Mouse (Mus musculus) common myeloid progenitor, adult 5-6 weeks (primary cell): ENCODE data around the gene Olfr611. TPM values are rescaled to one million over a fixed set of nuclear protein-coding genes. Genes with fewer than 3 reads are reported as not detected.
"Not testable (repeated sequence)": the region's sequence is repeated elsewhere in the genome, so short reads cannot be mapped to it uniquely, and the experiment has no call there.

Source experiments
- ATAC-seq: replicated peaks from 2 replicates; pipeline ENCODE4 v1.8.0; 2016; ENCODE audit warnings: low read depth, mild to moderate bottlenecking, moderate TSS enrichment, inconsistent platforms; ENCODE audit not compliant: poor library complexity, severe bottlenecking
- total RNA-seq: library from RNA; stranded (forward); fragments of 200-1000, 187-1606 nt; gene quantifications from 2 replicates; pipeline ENCODE4 v1.2.3, GENCODE M21; 2017

Olfr611 gene
- total RNA-seq = not detected in 2 replicates

- ATAC-seq = not testable (repeated sequence)
Measured at GRCm38 (mm10) chr7:103520746-103521145, at the start of gene Olfr611. Gene Olfr611 (minus strand): TSS chr7:103520846.

- no peak for ATAC-seq
Measured at GRCm38 (mm10) chr7:103569043-103569442, 48.4 kb upstream of the Olfr611 start, which contains the start of gene Olfr616. Gene Olfr616 (minus strand): TSS chr7:103569143.

GRCm38 (mm10) chr7:103555779-103556178, 35.1 kb upstream of the Olfr611 start, which contains the start of gene Olfr615:
Gene Olfr615 (plus strand): TSS chr7:103556079.
- no peak for ATAC-seq

- no peak for ATAC-seq
Measured at GRCm38 (mm10) chr7:103547774-103548173, 27.1 kb upstream of the Olfr611 start, which contains the start of gene Olfr613. Gene Olfr613 (plus strand): TSS chr7:103548074.

GRCm38 (mm10) chr7:103542617-103543016, 22.0 kb upstream of the Olfr611 start, which contains the start of gene Olfr612:
Gene Olfr612 (minus strand): TSS chr7:103542717.
- ATAC-seq = not testable (repeated sequence)

- ATAC-seq = no peak
Measured at GRCm38 (mm10) chr7:103512022-103512421, 8.6 kb downstream of the Olfr611 start, which contains the start of gene Olfr610. Gene Olfr610 (minus strand): TSS chr7:103512122.

GRCm38 (mm10) chr7:103497962-103498361, 22.7 kb downstream of the Olfr611 start, which contains the start of gene Olfr609:
Gene Olfr609 (minus strand): TSS chr7:103498062.
- no peak for ATAC-seq

GRCm38 (mm10) chr7:103477106-103477505, 43.5 kb downstream of the Olfr611 start:
- not testable (repeated sequence) for ATAC-seq

GRCm38 (mm10) chr7:103469577-103469976, 51.1 kb downstream of the Olfr611 start, which contains the start of gene Olfr608:
Gene Olfr608 (plus strand): TSS chr7:103469877.
- no peak for ATAC-seq

Other genes starting within 250 kb of the Olfr611 start
- not detected in 2 replicates for gene Olfr596, start 215.2 kb downstream of the Olfr611 start, total RNA-seq
- not detected in 2 replicates for gene Olfr597, start 204.5 kb downstream of the Olfr611 start, total RNA-seq
- not detected in 2 replicates for gene Olfr598, start 197.3 kb downstream of the Olfr611 start, total RNA-seq
- not detected in 2 replicates for gene Olfr599, start 184.9 kb downstream of the Olfr611 start, total RNA-seq
- gene Olfr600, start 171.2 kb downstream of the Olfr611 start, total RNA-seq = not detected in 2 replicates
- not detected in 2 replicates for gene Olfr601, start 158.2 kb downstream of the Olfr611 start, total RNA-seq
- not detected in 2 replicates for gene Olfr603, start 134.7 kb downstream of the Olfr611 start, total RNA-seq
- gene Usp17lc, start 105.8 kb downstream of the Olfr611 start, total RNA-seq = not detected in 2 replicates
- not detected in 2 replicates for gene Olfr605, start 75.4 kb downstream of the Olfr611 start, total RNA-seq
- gene Olfr606, start 71.8 kb downstream of the Olfr611 start, total RNA-seq = not detected in 2 replicates
- gene Olfr607, start 56.7 kb downstream of the Olfr611 start, total RNA-seq = not detected in 2 replicates
- gene Olfr608, start 51.0 kb downstream of the Olfr611 start, total RNA-seq = not detected in 2 replicates
- gene Olfr609, start 22.8 kb downstream of the Olfr611 start, total RNA-seq = not detected in 2 replicates
- not detected in 2 replicates for gene Olfr610, start 8.7 kb downstream of the Olfr611 start, total RNA-seq
- not detected in 2 replicates for gene Olfr612, start 21.9 kb upstream of the Olfr611 start, total RNA-seq
- gene Olfr613, start 27.2 kb upstream of the Olfr611 start, total RNA-seq = not detected in 2 replicates
- gene Olfr615, start 35.2 kb upstream of the Olfr611 start, total RNA-seq = not detected in 2 replicates
- not detected in 2 replicates for gene Olfr616, start 48.3 kb upstream of the Olfr611 start, total RNA-seq
- not detected in 2 replicates for gene Olfr617, start 52.2 kb upstream of the Olfr611 start, total RNA-seq
- not detected in 2 replicates for gene Olfr618, start 69.3 kb upstream of the Olfr611 start, total RNA-seq
- not detected in 2 replicates for gene Olfr619, start 79.7 kb upstream of the Olfr611 start, total RNA-seq
- not detected in 2 replicates for gene Olfr620, start 91.7 kb upstream of the Olfr611 start, total RNA-seq
- gene Olfr622, start 121.9 kb upstream of the Olfr611 start, total RNA-seq = not detected in 2 replicates
- not detected in 2 replicates for gene Olfr623, start 142.9 kb upstream of the Olfr611 start, total RNA-seq
- gene Olfr624, start 150.3 kb upstream of the Olfr611 start, total RNA-seq = under 0.01 TPM in 1 of 2 replicates, not detected in the other
- not detected in 2 replicates for gene Olfr625-ps1, start 161.9 kb upstream of the Olfr611 start, total RNA-seq
- not detected in 2 replicates for gene Olfr243, start 193.8 kb upstream of the Olfr611 start, total RNA-seq
- not detected in 2 replicates for gene Olfr628, start 209.5 kb upstream of the Olfr611 start, total RNA-seq
- gene Olfr629, start 224.1 kb upstream of the Olfr611 start, total RNA-seq = not detected in 2 replicates
- gene Olfr630, start 236.5 kb upstream of the Olfr611 start, total RNA-seq = not detected in 2 replicates